Mouse (Mus musculus) liver, postnatal 0 days (tissue): ENCODE data around the gene Mest.

Experiments
- CTCF ChIP-seq: sonication (generic); IDR thresholded peaks from 2 replicates; pipeline ENCODE4 v1.5.1; 2016; ENCODE audit warnings: antibody characterized with exemption, low read depth
- EP300 ChIP-seq: IDR thresholded peaks from 2 replicates; pipeline ENCODE4 v1.6.1; 2016; ENCODE audit warnings: antibody characterized with exemption, low read depth, mild to moderate bottlenecking

GRCm38 (mm10) chr6:30750482-30750881, 27.1 kb downstream of the Mest start:
- TF ChIP-seq CTCF (no peak), EP300 (no peak)
